Mouse (Mus musculus) thymus, postnatal 4 days (tissue): Measurements from ENCODE around the gene R3hdm4.

Source experiments
- DNase-seq: peaks from one replicate; pipeline ENCODE4 v3.0.0; 2021

The R3hdm4 gene

DNA sequence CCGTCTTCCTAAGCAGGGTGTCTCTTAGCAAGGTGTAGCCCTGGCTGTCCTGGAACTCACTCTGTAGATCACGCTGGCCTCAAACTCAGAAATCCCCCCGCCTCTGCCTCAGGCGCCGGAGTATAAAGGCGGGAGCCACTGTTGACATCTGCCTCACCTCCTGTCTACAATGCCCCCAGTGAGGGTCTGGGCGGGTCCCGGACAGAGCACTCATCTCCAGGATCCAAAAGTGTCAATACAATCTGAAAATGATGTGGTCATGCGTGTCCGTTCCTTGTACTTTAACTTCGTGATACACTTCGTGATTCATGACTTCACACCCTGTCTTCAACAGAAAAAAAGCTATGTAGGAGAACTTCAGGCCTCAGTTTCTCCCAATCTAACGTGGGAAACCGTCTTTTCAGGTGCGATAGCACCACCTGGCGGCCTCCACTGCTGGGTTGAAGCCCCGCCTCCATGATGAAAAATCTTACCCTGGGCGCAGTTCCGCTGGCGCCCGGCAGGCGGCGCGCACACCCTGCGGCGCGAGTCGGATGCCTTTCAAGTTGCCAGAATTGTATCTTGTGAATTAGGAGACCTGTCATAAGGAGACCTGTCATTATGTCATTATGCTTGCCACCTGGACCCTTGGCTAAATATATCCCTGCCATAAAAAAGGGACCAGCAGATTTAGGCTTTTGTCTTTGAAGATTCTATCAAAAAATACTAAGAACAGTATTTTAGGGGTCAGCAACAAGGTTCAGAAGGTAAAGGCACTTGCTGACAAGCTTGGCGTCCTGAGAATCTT, 4.2 kb upstream of the R3hdm4 start:
- DNase-seq = peak; percentile 97

- peak; percentile 49 for DNase-seq
Measured at GRCm38 (mm10) chr10:79921572-79921971, 564 bp upstream of the R3hdm4 start.

DNA sequence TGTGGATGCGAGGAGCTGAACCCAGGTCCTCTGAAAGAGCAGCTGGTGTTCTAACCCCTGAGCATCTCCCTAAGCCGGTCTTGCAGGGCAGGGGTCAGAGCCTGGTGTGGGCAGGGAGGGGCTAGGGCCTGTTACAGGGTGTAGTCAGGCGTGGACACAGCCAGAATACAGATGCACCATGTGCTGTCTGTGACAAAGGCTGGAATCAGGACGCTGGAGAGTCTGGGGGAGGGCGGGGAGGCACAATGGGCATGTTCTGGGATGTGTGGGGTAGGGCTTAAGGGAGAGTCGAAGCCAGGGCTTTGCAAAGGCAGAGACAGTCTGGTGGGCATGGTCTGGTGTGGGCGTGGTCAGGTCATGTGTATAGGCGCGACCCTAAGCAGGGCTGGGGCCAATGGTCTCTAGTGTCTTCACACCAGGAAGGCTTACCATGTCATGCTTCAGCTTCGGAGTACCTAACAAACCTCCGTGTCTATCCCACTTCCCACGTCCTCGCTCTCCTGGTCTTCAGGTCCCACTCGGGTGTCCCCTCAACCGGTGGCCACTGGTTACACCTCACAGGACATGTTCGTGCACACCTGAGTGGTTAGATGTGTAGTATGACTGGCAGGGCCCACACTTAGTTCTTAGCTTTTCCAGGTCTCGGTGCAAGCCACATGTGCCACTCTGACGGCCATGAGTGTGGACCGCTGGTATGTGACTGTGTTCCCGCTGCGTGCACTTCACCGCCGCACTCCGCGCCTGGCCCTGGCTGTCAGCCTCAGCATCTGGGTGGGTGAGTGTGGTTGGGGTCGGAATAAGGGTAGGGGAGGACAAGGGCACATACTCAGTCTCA, 735 bp downstream of the R3hdm4 start:
- no peak for DNase-seq

DNA sequence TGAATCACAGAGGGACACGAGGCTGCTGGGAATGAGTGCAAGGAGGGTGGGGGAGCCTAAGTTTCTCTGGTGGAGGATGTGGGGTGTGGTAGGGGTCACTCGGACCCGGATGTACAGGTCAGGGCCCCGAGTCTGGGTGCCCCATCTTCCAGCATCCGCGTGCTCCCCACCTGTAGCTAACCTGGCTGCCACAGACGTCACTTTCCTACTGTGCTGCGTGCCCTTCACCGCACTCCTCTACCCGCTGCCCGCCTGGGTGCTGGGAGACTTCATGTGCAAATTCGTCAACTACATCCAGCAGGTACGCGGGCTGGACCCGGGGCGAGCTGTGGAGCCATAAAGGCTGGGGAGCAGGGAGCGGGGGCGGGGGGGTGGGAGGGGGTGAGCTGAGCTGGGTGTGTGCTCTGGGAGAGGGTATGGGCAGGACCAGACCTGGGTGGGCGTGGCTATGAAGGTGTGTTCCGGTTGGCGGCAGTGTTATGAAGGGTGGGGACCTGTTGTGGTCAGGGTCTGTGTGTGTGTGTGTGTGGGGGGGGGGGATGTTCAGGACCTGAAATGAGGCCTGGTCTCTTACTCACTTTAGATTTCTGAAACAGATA, 1.7 kb downstream of the R3hdm4 start:
- DNase-seq = peak; percentile 64

DNA sequence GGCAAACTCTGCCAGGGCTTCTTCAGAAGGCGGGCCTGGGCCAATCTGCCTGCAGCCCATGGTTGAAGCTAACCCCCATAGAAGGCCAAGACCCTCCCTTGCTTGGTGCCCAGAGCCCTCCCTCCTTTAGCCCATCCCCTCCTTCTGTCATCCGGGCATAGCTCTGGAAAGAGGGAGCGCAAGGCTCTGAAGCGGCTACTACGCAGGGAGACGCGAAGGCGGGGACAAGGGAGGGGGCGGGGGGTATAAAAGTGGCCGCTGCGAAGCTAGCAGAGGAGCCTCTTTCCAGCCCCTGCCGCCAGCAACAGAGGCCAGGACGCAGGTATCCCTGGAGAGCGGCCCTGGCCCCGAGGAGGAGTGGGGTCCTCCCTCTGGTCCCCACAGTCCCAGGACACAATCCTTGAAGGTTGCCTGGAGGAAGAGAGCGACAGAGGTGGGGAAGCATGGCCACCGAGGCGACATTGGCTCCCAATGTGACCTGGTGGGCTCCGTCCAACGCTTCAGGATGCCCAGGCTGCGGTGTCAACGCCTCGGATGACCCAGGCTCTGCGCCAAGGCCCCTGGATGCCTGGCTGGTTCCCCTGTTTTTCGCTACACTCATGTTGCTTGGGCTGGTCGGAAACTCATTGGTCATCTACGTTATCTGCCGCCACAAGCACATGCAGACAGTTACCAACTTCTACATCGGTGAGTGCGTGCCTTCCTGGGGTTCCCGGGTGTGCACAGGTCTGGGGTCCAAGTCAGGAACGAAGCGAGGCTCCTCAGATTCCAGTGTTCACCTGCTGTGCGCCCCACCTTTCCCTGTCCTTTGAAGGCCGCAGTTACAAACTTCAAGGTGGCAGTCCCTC, 2.6 kb downstream of the R3hdm4 start:
- DNase-seq = no peak

DNA sequence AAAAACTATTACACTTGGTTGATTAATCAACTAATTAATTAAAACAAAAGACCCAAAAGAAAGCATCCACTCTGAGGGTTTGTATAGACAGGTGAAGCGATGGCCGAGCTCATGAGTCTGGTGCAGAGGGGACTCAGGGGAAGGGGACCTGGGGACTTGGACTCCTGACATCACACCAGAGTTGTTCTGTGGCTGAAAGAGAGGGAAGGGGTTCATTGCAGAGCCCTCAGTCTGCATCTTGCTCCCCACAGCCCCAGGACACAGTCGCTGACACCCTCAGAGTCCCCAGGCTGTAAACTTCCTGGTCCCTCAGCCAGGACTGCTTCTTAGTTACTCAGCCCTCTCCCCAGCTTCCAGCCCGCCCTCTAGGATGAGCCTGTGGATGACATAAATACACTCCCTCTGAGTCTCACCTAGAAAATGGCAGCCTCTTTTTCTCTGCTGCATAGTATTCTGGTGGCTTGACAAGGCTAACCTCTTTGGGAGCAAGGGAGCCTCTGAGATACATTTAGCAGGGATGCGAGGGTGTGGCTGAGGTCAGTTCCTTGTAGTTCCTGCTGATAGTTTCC, 3.4 kb downstream of the R3hdm4 start:
- no peak for DNase-seq

DNA sequence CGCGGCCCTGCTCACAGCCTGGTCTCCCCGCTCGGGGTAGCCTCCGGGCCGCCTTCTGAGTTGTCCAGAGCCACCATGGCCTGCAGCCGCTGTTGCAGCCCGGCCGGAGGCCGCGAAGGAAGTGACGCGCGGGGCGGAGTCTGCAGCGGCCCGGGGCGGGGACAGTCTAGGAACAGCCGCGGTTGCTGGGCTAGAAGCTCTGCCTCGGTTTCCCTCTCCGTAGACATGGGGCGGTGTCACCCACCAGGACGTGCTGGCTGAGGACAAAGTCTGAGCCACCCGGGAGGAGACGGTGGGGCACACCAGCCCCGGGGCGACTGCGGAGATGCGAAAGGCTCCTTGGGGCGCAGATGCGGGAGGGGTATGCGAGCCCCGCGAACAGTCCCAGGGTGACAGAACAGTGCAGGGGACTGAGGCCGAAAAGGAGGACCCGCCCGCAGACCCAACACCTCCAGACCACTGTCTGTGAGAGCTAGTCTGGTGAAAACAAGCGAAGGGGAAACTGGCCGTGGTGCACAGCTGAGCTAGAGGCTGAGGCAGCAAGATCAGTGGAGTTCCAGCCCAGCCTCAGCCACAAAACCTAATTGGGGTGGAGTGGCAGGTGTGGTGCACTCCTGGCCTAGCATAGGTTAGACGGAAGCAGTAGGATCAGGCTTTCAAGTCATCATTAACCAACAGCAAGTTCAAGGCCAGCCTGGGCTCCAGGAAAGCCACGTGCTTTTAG, 4.0 kb downstream of the R3hdm4 start, which contains the start of gene Kiss1r:
Kiss1r (plus strand) TSS at position 164 of the 724 bp plus-strand sequence.
- peak; percentile 93 for DNase-seq

GRCm38 (mm10) chr10:79916081-79916480, 4.9 kb downstream of the R3hdm4 start:
- no peak for DNase-seq

DNA sequence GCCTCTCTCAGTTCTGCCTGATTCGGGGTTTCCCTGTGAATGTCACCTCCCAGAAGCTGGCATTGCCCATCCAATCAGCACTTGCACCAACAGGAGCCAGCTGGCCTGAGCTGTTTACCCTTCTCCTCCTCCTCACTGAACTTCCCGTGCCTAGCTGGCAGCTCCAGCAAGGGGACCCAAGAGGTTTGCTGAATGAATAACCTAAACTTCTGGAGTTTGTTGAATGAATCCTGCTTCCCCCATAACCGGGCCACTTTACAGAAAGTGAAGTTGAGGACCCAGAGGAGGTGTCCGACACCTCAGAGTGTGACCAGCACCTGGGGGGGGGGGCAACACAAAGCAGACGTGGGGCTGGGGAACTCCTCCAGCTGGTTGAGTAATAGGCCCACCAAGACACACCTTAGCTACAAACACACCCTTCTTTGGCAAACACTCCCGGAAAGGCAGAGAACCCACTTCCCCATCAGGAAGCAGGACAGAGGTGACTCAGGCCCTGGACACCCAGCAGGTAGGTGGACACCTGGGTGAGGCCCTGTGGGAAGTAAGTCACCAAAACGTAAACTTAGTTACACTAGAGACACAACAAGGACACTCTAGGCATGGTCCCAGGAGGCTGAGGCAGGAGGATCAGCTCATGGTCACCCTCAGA, 5.9 kb downstream of the R3hdm4 start:
- DNase-seq = no peak

- DNase-seq = no peak
Measured at GRCm38 (mm10) chr10:79914131-79914947, 6.7 kb downstream of the R3hdm4 start.

DNA sequence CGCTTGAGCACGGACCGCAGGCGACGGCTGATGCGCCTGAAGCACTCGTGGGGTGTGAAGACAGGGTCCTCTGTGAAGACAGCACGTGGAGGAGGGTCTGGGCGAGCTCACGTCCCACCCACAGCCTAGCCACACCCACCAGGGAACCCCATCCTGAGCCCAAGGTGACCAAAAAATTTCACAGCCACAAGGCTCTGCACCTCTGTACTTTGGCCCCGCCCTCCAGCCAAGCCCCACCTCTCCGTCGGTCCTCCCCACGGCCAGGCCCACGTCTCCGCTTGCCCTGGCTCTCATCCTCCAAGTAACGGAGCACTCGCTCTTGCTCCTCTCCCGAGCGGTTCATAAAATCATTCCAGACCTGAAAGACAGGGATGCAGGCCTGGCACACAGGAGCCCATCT, 8.6 kb downstream of the R3hdm4 start:
- DNase-seq = no peak

GRCm38 (mm10) chr10:79910556-79910955, 10.5 kb downstream of the R3hdm4 start, which contains the start of gene Gm26602:
Gm26602 (plus strand) TSS chr10:79910856.
- DNase-seq = no peak

- DNase-seq = no peak
Measured at GRCm38 (mm10) chr10:79909092-79909922, 11.7 kb downstream of the R3hdm4 start.

DNA sequence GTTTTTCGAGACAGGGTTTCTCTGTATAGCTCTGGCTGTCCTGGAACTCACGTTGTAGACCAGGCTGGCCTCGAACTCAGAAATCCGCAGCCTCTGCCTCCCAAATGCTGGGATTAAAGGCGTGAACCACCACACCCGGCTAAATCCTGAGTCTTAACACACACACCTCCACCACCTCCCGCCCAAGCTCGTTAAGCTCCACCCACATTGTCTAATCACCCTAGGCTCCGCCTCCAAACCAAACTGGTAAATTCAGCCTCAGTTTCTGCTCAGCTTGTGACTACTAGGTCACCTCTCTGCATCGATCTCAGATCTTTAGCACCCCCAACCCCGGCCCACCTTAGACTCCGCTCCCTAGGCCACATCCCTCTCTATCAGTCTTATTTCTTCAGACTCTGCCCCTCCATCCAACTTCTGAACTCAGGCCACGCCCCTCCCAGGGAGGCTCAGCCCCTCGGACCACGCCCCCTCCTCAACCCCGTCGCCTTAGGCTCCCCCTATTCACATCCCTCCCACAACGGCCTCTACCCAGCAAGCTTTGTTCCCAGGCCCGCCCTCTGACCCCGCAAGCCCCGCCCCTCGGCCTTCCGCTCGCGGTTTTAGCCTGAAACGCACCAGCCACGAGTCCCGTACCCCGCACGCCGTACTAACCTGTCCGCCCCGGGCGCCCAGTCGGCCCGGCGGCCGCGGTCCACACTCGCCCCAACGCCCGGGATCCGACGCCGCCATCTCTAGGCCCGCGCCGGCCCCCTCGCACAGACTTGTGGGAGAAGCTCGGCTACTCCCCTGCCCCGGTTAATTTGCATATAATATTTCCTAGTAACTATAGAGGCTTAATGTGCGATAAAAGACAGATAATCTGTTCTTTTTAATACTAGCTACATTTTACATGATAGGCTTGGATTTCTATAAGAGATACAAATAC, 12.6 kb downstream of the R3hdm4 start, which contains the start of gene Med16:
Med16 (minus strand) TSS at position 757 of the 925 bp plus-strand sequence.
- peak; percentile 99 for DNase-seq

GRCm38 (mm10) chr10:79907415-79907814, 13.6 kb downstream of the R3hdm4 start:
- no peak for DNase-seq

DNA sequence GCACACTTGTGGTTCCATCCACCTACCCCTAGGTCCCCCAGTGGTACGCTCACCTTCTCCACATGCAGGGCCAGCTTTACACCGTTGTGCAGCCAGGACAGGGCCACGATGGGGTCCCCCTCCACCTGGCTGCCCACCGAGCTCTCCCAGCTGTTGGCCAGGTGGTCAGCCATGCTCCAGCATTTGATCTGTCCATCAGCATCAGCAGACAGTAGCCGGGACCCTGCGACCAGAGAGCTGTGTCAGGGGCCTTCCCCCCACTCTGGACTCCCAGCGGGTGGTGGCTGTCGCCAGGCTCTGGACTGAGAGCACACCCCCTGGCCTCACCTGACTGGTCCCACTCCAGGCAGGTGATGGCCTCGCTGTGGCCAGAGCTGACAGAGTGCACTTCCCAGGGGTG, 14.3 kb downstream of the R3hdm4 start:
- DNase-seq = no peak

- no peak for DNase-seq
Measured at GRCm38 (mm10) chr10:79900951-79901410, 20.0 kb downstream of the R3hdm4 start.
